Mouse (Mus musculus) intestine, embryonic 15.5 days (tissue): ENCODE measurements around the gene Dglucy. TPM values are rescaled to one million over a fixed set of nuclear protein-coding genes. Genes with fewer than 3 reads are reported as not detected.

Experiments
- polyA plus RNA-seq: library from polyadenylated mRNA; unstranded; fragments of >200 nt; fragmentation: Nextera tagmentation; extraction: Ambion mirVana; gene quantifications from 2 replicates; pipeline ENCODE4 v1.2.1, GENCODE M21; 2015

Dglucy gene
- polyA plus RNA-seq, 1 experiment from 2014 or later = 2.5 TPM

Other genes starting within 250 kb of the Dglucy start
- gene Rps6ka5, start 52.1 kb upstream of the Dglucy start, polyA plus RNA-seq = 2.5 and 2.8 TPM in 2 replicates
- gene Gpr68, start 129.1 kb downstream of the Dglucy start, polyA plus RNA-seq = 0.61 and 0.62 TPM in 2 replicates
- 13.6 and 14.9 TPM in 2 replicates for gene Ccdc88c, start 250.0 kb downstream of the Dglucy start, polyA plus RNA-seq